Mouse (Mus musculus) cortical plate, adult 2 months (tissue): ENCODE results near the gene Tmem178b.

Experiments
- CTCF ChIP-seq: fragments of 200-500 bp; IDR thresholded peaks from 2 replicates; pipeline ENCODE4 v1.5.1; 2011; ENCODE audit warnings: mild to moderate bottlenecking, control low read depth, low read length; ENCODE audit not compliant: insufficient read depth; ENCODE audit errors: extremely low read depth
- POLR2A ChIP-seq: fragments of 200-500 bp; IDR thresholded peaks from 2 replicates; pipeline ENCODE4 v1.6.1; 2011; ENCODE audit warnings: mild to moderate bottlenecking, low read length, control low read depth; ENCODE audit not compliant: insufficient read depth; ENCODE audit errors: extremely low read depth

- TF ChIP-seq POLR2A = no peak
- TF ChIP-seq CTCF = no peak
These were observed 67.8 kb downstream of the Tmem178b start for GRCm38 (mm10) chr6:39940920-39941319.
